Mouse (Mus musculus) urinary bladder, postnatal 36 days (tissue): Measurements from ENCODE around the gene Casp6.

Experiments
- DNase-seq, 2 experiments: peaks; one replicate each; pipeline ENCODE4 v3.0.0; 2022; ENCODE audit warnings: low spot score in 2 of 2, mixed read lengths in 1 of 2

Casp6 gene

DNA sequence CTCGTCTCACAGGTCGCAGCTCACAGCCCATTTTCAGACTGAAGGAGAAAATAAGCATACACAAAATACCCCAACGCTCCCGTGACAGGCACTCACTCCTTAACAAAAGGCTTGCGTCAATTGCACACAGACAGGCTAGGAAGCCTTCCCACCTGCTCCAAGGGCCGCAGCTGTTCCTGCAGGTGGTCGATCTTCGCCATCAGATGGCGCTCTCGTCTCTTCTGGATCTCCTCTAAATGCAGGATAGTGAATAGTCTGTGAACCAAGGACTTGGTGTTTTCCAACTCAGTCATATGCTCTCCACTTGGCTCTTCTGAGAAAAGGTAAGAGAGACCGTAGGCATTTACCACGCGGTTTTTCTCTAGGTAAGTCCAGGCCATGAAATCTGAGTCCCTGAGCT, 17.2 kb downstream of the Casp6 start:
- DNase-seq, result peak; percentile 41 to 67

DNA sequence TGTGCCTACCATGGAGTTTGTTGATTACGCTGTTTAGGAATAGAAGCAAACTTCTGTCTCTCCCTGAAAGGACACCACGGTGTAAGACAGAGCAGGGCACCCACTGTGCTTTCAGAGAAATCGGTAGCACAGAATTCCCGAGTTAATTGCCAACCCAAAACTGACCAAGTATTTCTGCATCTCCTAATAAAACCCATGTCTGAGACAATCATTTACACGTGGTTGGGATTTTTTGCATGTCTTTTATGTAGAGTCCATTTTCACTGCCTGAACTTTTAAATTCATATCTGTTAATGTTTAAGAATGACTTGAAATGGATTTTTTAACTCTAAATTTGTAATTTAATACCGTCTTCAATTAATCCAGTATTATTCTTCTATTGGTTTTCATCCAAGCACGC, 22.4 kb downstream of the Casp6 start:
- DNase-seq, result no peak

DNA sequence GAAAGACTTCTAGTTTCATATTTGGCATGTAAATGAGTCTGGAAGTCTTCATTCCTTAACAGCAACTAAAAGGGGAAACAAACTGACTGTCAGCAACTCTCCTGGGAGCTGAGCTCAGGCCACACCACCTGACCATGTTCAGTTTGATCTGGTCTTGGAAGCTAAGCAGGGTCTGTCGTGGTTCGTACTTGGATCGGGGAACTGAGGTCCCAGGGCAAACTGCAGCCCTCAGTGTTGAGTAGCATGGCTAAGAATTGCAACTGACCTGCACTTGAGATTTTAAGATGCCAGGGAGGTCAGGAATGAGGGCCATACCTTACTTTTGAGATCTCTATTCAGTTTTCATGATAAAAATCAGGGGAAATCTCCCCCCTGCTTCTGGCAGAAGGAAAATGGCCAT, 24.6 kb downstream of the Casp6 start:
- no peak for DNase-seq

DNA sequence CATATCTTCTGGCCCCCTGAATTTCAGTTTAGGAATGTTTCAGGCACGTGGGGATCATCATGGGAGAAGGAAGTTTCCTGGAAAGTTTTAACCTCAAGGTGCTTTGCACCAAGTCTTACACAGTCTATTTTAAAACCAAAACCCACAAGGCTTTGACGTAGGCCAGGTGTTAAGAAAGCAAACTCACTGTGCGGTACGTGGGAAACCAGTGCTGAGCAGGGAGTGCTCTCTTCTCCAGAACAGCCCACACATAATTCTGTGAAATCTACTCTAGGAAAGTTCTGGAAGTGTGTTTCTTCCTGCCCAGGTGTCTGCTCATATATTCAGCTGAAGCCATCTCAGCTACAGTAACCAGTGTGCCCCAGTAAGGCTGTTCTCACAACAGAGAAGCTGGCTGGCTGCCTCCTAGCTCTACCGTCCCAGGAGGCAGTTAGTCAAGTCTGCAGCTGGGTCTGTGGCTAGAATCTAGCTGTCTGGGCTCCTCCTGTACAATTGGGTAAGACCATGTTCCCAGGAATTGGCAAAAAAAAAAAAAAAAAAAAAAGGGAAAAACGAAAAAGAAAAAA, 29.1 kb downstream of the Casp6 start:
- peak in 1 of 2 experiments; percentile 42 for DNase-seq

DNA sequence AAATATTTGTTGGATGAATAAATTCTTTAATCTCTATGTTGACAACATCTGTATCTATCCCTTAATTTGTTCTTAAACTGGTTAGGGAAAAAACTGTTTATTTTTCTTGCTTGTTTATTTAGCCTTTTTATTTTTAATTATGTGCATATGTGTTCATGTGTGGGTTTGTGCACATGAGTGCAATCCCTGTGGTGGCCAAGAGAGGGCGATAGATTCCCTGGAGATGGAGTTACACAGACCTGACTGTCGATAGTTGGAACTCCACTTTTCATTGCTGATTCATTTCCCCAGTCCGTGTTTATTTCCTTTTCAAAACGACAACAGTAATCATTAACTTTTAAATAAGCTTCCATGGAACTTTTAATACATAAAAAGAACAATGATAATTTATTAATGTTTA, 31.2 kb downstream of the Casp6 start:
- DNase-seq, result no peak

DNA sequence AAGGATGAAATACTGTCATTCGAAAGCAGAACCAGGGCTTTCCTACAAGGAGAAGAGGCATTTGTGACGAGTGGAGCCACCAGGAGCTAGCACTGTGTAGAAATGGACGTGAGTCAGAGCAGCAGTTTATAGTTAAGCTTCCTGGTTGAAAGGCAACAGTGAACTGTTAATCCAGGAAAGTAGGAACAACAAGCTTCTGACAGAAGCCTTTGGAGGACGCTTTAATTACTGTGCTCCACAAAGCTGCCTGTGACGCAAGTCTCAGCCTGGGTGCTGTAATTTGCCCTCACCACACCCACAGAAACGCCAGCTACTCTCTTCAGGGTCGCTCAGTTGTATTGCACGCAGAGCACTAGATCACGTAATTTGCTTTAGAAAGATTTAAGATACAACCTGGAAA, 35.3 kb downstream of the Casp6 start:
- peak in 1 of 2 experiments; percentile 17 for DNase-seq

DNA sequence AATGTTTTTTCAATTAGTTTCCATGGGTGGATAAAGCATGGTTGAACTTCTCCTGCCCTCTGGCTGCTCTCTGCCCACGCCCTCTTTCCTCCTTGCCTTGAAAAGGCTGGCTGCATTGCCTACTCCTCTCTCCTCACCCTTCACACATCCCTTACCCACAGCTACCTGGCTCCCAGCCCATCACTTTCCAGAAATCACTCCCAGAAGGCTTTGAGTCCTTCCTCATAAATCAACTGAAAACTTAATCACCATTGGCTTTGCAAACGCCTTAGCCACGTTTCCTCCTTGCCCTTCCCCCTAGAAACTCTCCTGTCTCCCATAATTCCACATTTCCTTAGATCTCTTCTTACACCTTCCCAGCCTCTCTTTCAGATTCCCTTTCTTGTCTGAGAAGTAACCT, 36.6 kb downstream of the Casp6 start:
- peak; percentile 8 to 51 for DNase-seq

DNA sequence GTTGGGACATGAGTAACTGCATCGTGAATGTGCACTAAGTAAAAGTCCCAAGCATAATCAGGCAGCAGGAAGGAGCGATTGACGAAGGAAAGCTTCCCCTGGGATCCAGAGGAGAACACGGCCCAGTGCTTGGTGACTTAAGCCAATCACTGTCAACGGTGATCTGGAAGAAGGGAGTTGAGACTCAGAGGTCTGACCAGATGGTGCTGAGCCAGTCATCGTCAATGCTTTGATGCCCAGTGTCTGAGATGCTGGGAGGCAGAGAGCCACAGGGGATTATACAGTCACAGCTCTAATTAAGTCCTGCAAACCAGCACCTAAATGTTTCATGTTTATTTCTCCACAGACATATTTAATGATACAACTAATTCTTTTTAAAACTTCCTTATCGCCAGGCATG, 37.8 kb downstream of the Casp6 start:
- DNase-seq, result no peak

DNA sequence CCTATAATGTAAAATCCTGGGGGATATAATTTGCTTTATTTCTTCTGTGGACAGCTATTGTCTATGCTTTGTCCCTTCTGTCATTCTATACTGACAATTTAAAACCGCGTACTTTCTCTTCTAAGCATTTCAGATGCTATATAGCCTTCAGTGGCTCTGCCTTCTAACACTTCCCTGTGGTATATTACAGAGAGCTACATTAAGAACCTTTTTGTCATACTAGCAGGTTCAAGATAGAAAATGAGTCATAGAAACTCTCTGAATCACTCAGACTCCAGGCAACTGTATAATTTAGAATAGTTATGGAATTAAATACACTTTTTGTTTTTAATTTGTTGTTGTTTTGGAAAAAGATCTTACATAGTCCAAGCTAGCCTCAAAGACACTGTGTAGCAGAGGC, 39.6 kb downstream of the Casp6 start:
- no peak for DNase-seq

DNA sequence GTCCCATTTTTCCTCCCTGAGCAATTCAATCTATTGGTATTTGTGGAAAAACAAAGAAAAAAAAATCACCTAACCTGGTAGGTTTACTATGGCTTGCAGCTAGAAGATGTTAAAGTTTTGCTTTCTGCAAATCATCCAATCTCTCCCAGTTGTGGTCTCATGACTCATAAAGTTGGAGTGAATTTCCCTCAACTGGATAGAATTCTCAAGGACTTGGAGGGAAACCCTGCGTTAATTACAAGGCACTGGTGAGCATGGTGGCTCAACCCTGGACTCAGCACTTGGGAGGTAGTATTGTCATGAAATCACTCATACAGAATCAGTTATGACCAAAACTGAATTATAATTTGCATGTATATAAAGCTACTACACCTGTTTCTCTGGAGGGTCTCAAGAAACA, 40.1 kb downstream of the Casp6 start:
- DNase-seq, result no peak

DNA sequence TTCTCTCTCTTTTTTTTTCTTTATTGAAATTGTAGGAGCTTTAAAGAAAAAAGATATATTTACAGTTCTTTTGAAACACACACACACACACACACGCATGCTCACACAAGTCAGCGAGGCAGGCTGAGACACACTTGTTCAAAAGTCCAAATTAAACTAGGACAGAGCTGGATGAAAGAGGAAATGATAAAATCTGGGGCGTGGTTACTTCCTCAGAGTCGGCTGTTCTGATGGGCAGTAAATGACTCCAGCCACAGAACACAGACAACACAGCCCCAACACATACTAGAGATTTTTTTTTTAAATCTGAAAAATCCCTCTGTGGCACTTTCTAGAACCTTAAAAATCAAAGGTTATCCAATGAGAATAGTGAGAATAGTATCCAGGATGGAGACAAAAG, 42.6 kb downstream of the Casp6 start:
- no peak for DNase-seq

DNA sequence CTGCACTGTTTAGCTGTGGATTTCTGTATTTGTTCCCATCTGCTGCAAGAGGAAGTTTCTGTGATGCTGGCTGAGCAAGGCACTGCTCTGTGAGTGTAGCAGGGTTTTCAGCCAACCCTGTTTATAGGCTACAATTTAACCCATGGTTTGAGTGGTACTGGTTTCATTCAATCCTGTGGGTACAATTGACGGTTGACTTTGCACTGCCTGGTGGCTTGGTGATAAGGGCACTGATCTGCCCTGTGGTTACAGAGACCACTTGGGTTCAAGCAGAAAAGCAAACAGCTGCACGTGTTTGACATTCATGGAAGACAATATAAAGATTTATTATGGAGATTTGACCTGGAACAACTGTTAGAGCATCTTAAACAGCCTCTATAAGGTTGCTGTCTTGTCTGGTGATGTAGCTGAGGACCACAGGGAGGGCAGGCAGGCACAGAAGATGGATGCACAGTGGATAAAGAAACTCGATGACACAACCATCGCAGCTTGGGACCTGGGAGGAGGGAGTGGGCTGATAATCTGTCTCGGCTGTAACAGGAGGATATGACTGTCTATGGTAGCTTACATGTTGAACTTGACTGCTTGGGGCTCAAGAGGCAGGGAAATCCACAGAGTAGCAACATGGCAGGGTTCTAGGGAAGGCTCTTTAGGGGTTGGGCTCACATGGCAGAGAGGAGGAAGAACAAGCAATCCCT, 45.1 kb downstream of the Casp6 start:
- no peak for DNase-seq

DNA sequence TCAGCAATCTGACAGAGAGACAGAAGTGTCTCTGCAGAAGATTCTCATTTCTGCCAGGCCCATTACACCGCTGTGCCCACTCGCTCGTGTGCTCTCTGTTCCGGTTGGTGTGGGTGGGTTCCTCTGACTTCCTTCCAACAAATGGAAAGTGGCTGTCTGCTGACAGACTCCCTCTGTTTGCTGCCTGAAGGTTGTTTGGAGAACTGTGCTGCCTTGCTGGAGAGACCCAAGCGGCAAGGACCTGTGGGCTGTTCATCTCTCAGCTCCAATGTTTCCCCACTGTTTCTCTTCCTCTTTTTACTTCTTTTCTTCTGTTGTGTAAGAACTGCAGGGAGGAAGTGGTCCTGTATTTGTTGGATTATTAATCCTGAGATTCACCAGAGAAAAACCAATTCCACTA, 47.1 kb downstream of the Casp6 start:
- peak in 1 of 2 experiments; percentile 2 for DNase-seq

DNA sequence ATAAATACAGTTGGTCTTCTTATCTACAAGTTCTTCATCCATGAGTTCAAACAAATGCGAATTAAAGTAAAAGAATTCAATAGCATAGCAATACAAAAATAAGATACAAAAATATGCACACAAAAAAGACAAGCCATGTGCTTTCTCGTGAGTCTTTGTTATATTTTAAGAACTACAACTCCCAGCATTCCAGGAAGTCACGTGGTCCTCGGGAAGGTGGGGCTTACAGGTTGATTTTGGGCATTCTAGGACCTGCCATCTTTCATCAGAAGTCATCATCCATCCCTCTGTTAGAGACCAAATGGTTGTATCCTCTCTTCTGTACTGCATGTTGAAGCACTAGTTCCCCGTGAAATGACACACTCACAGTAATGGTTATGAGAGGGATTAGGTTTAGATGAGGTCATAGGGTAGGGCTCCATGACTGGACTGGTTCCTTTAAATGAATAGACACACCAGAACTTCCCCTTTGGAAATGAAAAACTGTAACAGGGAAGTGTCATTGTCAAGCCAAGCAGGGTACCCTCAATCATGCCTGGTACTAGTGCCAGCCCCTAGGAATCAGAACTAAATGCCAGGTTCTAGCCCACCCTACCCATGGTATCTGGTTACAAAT, 48.0 kb downstream of the Casp6 start:
- no peak for DNase-seq

DNA sequence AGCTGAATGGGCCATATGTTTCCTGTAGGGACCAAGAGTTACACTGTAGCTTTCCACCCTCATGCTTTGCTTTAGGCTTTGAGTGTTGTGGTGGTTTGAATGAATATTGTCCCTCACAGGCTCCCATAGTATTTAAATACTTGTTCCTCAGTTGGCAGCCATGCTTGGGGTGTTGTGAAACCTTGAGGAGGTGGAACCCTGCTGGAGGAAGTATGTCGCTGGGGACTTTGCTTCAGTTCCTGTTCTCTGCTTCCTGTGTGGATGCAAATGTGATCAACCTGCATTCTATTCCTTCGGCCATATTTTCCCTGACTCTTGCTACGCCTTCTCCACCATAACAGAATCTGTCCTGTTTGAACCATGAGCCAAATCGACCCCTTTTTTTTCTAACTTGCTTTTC, 52.1 kb downstream of the Casp6 start:
- no peak for DNase-seq

DNA sequence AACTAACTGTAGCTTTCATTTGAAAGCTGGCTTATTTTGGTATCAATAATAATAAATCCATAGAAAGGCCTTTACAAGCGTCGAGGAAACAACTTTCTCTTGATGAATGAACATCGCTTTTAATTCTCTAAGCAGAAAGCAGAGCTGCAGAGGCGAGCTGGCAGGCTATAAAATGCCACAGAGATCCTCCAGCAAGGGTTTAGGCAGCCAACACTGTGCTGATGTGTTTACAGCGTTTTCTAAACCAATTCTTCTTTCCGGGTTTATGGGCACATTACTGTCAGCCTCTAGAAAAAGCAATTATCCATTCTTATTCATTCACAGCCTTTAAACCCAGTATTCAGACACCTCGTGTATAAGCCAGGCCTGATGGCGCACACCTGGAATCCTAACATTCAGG, 61.3 kb downstream of the Casp6 start:
- no peak for DNase-seq
